Mouse (Mus musculus): Measurements from ENCODE around the gene Rtp2. TPM values are rescaled to one million over a fixed set of nuclear protein-coding genes. Genes with fewer than 3 reads are reported as not detected.

The Rtp2 gene
- under 1 TPM; 0.32 to 0.54 TPM for total RNA-seq (2021)
- long read RNA-seq, experiment 1, result 0 reads
- long read RNA-seq, experiment 2, partial matches to known transcripts, result 0 of 1 reads
- long read RNA-seq, experiment 2, other reads (novel, unspliced or antisense), result 0 of 1 reads

- no peak for TF ChIP-seq CTCF (conservative IDR thresholded peaks at IDR 0.05)
- Histone ChIP-seq H3K27ac (no peak within 1 kb of the TSS), H3K4me3 (peak within 1 kb of the TSS; percentile 15; the same call in 1 of the 2 replicates)
- DNase-seq (ENCODE audit: low spot score in 2 of 2), result no peak
These were observed at the start of gene Rtp2 for GRCm38 (mm10) chr16:23932294-23932693. Gene Rtp2 (minus strand): TSS chr16:23932394.

GRCm38 (mm10) chr16:23980991-23981720 lies 49.0 kb upstream of the Rtp2 start:
- peak overlapping the region; percentile 94 for H3K4me3 ChIP-seq
- peak overlapping the region; percentile 99 for H3K27ac ChIP-seq
- no peak for DNase-seq (ENCODE audit: low spot score in 2 of 2)
- no peak for TF ChIP-seq CTCF (conservative IDR thresholded peaks at IDR 0.05)

- TF ChIP-seq CTCF (conservative IDR thresholded peaks at IDR 0.05), result no peak
These were observed 48.1 kb upstream of the Rtp2 start for GRCm38 (mm10) chr16:23980201-23980870.

GRCm38 (mm10) chr16:23979446-23979845 lies 47.3 kb upstream of the Rtp2 start:
- TF ChIP-seq CTCF (conservative IDR thresholded peaks at IDR 0.05), result no peak
- H3K4me3 ChIP-seq, result no peak overlapping the region; the same call in 1 of the 2 replicates
- DNase-seq (ENCODE audit: low spot score in 2 of 2), result no peak
- peak overlapping the region; percentile 62 for H3K27ac ChIP-seq

More at GRCm38 (mm10) chr16:23980201-23980870, 48.1 kb upstream of the Rtp2 start:
- peak overlapping the region; percentile 99 for H3K27ac ChIP-seq
- peak overlapping the region; percentile 94; the same call in 1 of the 2 replicates for H3K4me3 ChIP-seq
- DNase-seq (ENCODE audit: low spot score in 2 of 2), result no peak

- DNase-seq (ENCODE audit: low spot score in 2 of 2), result no peak
- no peak for TF ChIP-seq CTCF (conservative IDR thresholded peaks at IDR 0.05)
- H3K4me3 ChIP-seq, result no peak overlapping the region
These were observed 46.3 kb upstream of the Rtp2 start for GRCm38 (mm10) chr16:23978495-23978894.

GRCm38 (mm10) chr16:23977732-23978131 lies 45.5 kb upstream of the Rtp2 start:
- TF ChIP-seq CTCF (conservative IDR thresholded peaks at IDR 0.05), result no peak
- DNase-seq (ENCODE audit: low spot score in 2 of 2), result no peak

More at GRCm38 (mm10) chr16:23978495-23978894, 46.3 kb upstream of the Rtp2 start:
- H3K27ac ChIP-seq, result peak overlapping the region; percentile 62; the same call in 1 of the 2 replicates

GRCm38 (mm10) chr16:23976196-23976595 lies 44.0 kb upstream of the Rtp2 start:
- no peak for TF ChIP-seq CTCF (conservative IDR thresholded peaks at IDR 0.05)

More at GRCm38 (mm10) chr16:23977732-23978131, 45.5 kb upstream of the Rtp2 start:
- Histone ChIP-seq H3K27ac (peak overlapping the region; percentile 67), H3K4me3 (no peak overlapping the region)

GRCm38 (mm10) chr16:23973635-23974367 lies 41.6 kb upstream of the Rtp2 start:
- Histone ChIP-seq H3K27ac (no peak overlapping the region), H3K4me3 (no peak overlapping the region)
- no peak for DNase-seq (ENCODE audit: low spot score in 2 of 2)
- TF ChIP-seq CTCF (conservative IDR thresholded peaks at IDR 0.05), result no peak

More at GRCm38 (mm10) chr16:23976196-23976595, 44.0 kb upstream of the Rtp2 start:
- DNase-seq (ENCODE audit: low spot score in 2 of 2), result no peak
- H3K27ac ChIP-seq, result no peak overlapping the region
- H3K4me3 ChIP-seq, result no peak overlapping the region

- H3K4me3 ChIP-seq, result no peak overlapping the region
- TF ChIP-seq CTCF (conservative IDR thresholded peaks at IDR 0.05), result no peak
- no peak for DNase-seq (ENCODE audit: low spot score in 2 of 2)
- no peak overlapping the region for H3K27ac ChIP-seq
These were observed 40.7 kb upstream of the Rtp2 start for GRCm38 (mm10) chr16:23972901-23973300.

GRCm38 (mm10) chr16:23972126-23972740 lies 40.0 kb upstream of the Rtp2 start:
- no peak for TF ChIP-seq CTCF (conservative IDR thresholded peaks at IDR 0.05)
- Histone ChIP-seq H3K27ac (peak overlapping the region; percentile 33; the same call in 1 of the 2 replicates), H3K4me3 (no peak overlapping the region)
- DNase-seq (ENCODE audit: low spot score in 2 of 2), result no peak

- TF ChIP-seq CTCF (conservative IDR thresholded peaks at IDR 0.05), result no peak
- DNase-seq (ENCODE audit: low spot score in 2 of 2), result no peak
- H3K27ac ChIP-seq, result no peak overlapping the region
- no peak overlapping the region for H3K4me3 ChIP-seq
These were observed 37.7 kb upstream of the Rtp2 start for GRCm38 (mm10) chr16:23969919-23970318.

GRCm38 (mm10) chr16:23968888-23969287 lies 36.7 kb upstream of the Rtp2 start:
- Histone ChIP-seq H3K4me3 (no peak overlapping the region), H3K27ac (no peak overlapping the region)
- no peak for DNase-seq (ENCODE audit: low spot score in 2 of 2)
- TF ChIP-seq CTCF (conservative IDR thresholded peaks at IDR 0.05), result no peak

Data from layer of hippocampus, adult 2 months (tissue).